Mouse (Mus musculus) midbrain, embryonic 15.5 days (tissue): ENCODE data around the gene 1700001O22Rik. TPM values are rescaled to one million over a fixed set of nuclear protein-coding genes. Genes with fewer than 3 reads are reported as not detected.

Experiments
- ATAC-seq: fragments of 200-750 bp; cut with Nextera tagmentation; replicated peaks from 2 replicates; pipeline ENCODE4 v1.8.0; 2017; ENCODE audit warnings: moderate TSS enrichment
- H3K27ac ChIP-seq: fragments of 300-500 bp; sonication (generic); 2 replicates; pipeline ENCODE4 v1.5.1; 2015; ENCODE audit warnings: mild to moderate bottlenecking, inconsistent platforms
- H3K27me3 ChIP-seq: fragments of 300-500 bp; sonication (generic); replicated peaks from 2 replicates; pipeline ENCODE4 v1.6.1; 2015; ENCODE audit warnings: inconsistent platforms
- H3K36me3 ChIP-seq: fragments of 300-500 bp; sonication (generic); replicated peaks from 2 replicates; pipeline ENCODE4 v1.6.1; 2015; ENCODE audit warnings: inconsistent platforms
- H3K4me1 ChIP-seq: fragments of 300-500 bp; sonication (generic); 2 replicates; pipeline ENCODE4 v1.6.1; 2015; ENCODE audit warnings: inconsistent platforms
- H3K4me2 ChIP-seq: fragments of 300-500 bp; sonication (generic); 2 replicates; pipeline ENCODE4 v1.6.1; 2015; ENCODE audit warnings: inconsistent platforms, mild to moderate bottlenecking, moderate library complexity
- H3K4me3 ChIP-seq: fragments of 300-500 bp; sonication (generic); 2 replicates; pipeline ENCODE4 v1.5.1; 2015; ENCODE audit warnings: mild to moderate bottlenecking, inconsistent platforms
- H3K9ac ChIP-seq: fragments of 300-500 bp; sonication (generic); 2 replicates; pipeline ENCODE4 v1.6.1; 2015; ENCODE audit warnings: mild to moderate bottlenecking, inconsistent platforms
- H3K9me3 ChIP-seq: fragments of 300-500 bp; sonication (generic); 2 replicates; pipeline ENCODE4 v1.6.1; 2016; ENCODE audit warnings: inconsistent platforms
- WGBS: fragments of 180-500 bp; shearing (Covaris S2); methylation state at CpG from one replicate; pipeline ENCODE4 v1.1.7; 2015; ENCODE audit warnings: mixed read lengths; 5-methylcytosine and 5-hydroxymethylcytosine counted together
- polyA plus RNA-seq: library from polyadenylated mRNA; unstranded; fragments of >200 nt; fragmentation: Nextera tagmentation; extraction: Ambion mirVana; gene quantifications from 2 replicates; pipeline ENCODE4 v1.2.1, GENCODE M21; 2015

Gene 1700001O22Rik
- polyA plus RNA-seq, 1 experiment from 2014 or later = 1.2 TPM

- Histone ChIP-seq H3K27ac (0 out of 2 replicates have a peak overlapping the region, but pooled peaks have one; percentile 30), H3K36me3 (no peaks in the 10 kb centered on the region), H3K4me2 (no peak overlapping the region), H3K9ac (no peak overlapping the region), H3K27me3 (no peaks in the 10 kb centered on the region), H3K4me3 (no peak overlapping the region), H3K4me1 (peaks cover 13% of the 10 kb centered on the region; the same call in 1 of the 2 replicates), H3K9me3 (no peaks in the 10 kb centered on the region)
- no peak for ATAC-seq
- 82% methylated on average over 10 of the region's 10 CpGs for WGBS
Observed at GRCm38 (mm10) chr2:30756962-30757715, 46.3 kb downstream of the 1700001O22Rik start.

GRCm38 (mm10) chr2:30755985-30756765, 47.3 kb downstream of the 1700001O22Rik start:
- H3K9me3 ChIP-seq = no peaks in the 10 kb centered on the region
- no peaks in the 10 kb centered on the region for H3K36me3 ChIP-seq
- no peak overlapping the region for H3K4me3 ChIP-seq
- no peaks in the 10 kb centered on the region for H3K27me3 ChIP-seq
- ATAC-seq = no peak
- H3K9ac ChIP-seq = no peak overlapping the region
- 99% methylated on average over 6 of the region's 6 CpGs for WGBS
- peaks cover 13% of the 10 kb centered on the region; the same call in 1 of the 2 replicates for H3K4me1 ChIP-seq
- H3K27ac ChIP-seq = no peak overlapping the region
- no peak overlapping the region for H3K4me2 ChIP-seq

- H3K4me3 ChIP-seq = no peak overlapping the region
- no peaks in the 10 kb centered on the region for H3K36me3 ChIP-seq
- no peak overlapping the region for H3K9ac ChIP-seq
- no peak overlapping the region for H3K4me2 ChIP-seq
- H3K27ac ChIP-seq = no peak overlapping the region
- H3K27me3 ChIP-seq = no peaks in the 10 kb centered on the region
- H3K9me3 ChIP-seq = no peaks in the 10 kb centered on the region
- ATAC-seq = no peak
- peaks cover 10% of the 10 kb centered on the region; the same call in 1 of the 2 replicates for H3K4me1 ChIP-seq
- WGBS = 88% methylated on average over 3 of the region's 3 CpGs
Observed at GRCm38 (mm10) chr2:30754831-30755230, 48.6 kb downstream of the 1700001O22Rik start.

- Histone ChIP-seq H3K4me3 (no peak overlapping the region), H3K27ac (no peak overlapping the region), H3K36me3 (no peaks in the 10 kb centered on the region), H3K9me3 (no peaks in the 10 kb centered on the region), H3K27me3 (no peaks in the 10 kb centered on the region), H3K4me2 (no peak overlapping the region), H3K9ac (no peak overlapping the region), H3K4me1 (peaks cover 3% of the 10 kb centered on the region; the same call in 1 of the 2 replicates)
- 18% methylated on average over 18 of the region's 18 CpGs for WGBS
- ATAC-seq = no peak
Observed at GRCm38 (mm10) chr2:30753219-30753618, 50.2 kb downstream of the 1700001O22Rik start.

- WGBS = 95% methylated on average over 5 of the region's 5 CpGs
- Histone ChIP-seq H3K9ac (no peak overlapping the region), H3K4me2 (no peak overlapping the region), H3K27ac (no peak overlapping the region), H3K36me3 (no peaks in the 10 kb centered on the region), H3K27me3 (no peaks in the 10 kb centered on the region), H3K9me3 (no peaks in the 10 kb centered on the region), H3K4me1 (no peaks in the 10 kb centered on the region; the same call in 1 of the 2 replicates), H3K4me3 (no peak overlapping the region)
- ATAC-seq = no peak
Observed at GRCm38 (mm10) chr2:30752471-30752870, 51.0 kb downstream of the 1700001O22Rik start.

- H3K4me1 ChIP-seq = no peaks in the 10 kb centered on the region; the same call in 1 of the 2 replicates
- no peaks in the 10 kb centered on the region for H3K27me3 ChIP-seq
- H3K9me3 ChIP-seq = no peaks in the 10 kb centered on the region
- H3K9ac ChIP-seq = no peak overlapping the region
- no peak overlapping the region for H3K4me3 ChIP-seq
- 0 out of 2 replicates have a peak overlapping the region, but pooled peaks have one; percentile 8 for H3K27ac ChIP-seq
- H3K4me2 ChIP-seq = no peak overlapping the region
- H3K36me3 ChIP-seq = no peaks in the 10 kb centered on the region
- no peak for ATAC-seq
- WGBS = 38% methylated on average over 5 of the region's 5 CpGs
Observed at GRCm38 (mm10) chr2:30750025-30750424, 53.4 kb downstream of the 1700001O22Rik start.

- Histone ChIP-seq H3K4me2 (no peak overlapping the region), H3K36me3 (no peaks in the 10 kb centered on the region), H3K9me3 (no peaks in the 10 kb centered on the region), H3K4me3 (no peak overlapping the region), H3K27me3 (no peaks in the 10 kb centered on the region), H3K27ac (no peak overlapping the region), H3K9ac (no peak overlapping the region), H3K4me1 (peaks cover 17% of the 10 kb centered on the region)
- ATAC-seq = no peak
- WGBS = 79% methylated on average over 4 of the region's 4 CpGs
Observed at GRCm38 (mm10) chr2:30747602-30748162, 55.8 kb downstream of the 1700001O22Rik start.

Other genes starting within 250 kb of the 1700001O22Rik start
- gene Cstad, start 208.6 kb downstream of the 1700001O22Rik start, polyA plus RNA-seq = 0.51 and 0.63 TPM in 2 replicates
- gene Ntmt1, start 4.2 kb upstream of the 1700001O22Rik start, polyA plus RNA-seq = 122 and 123 TPM in 2 replicates
- 44.9 and 47.5 TPM in 2 replicates for gene Asb6, start 26.7 kb upstream of the 1700001O22Rik start, polyA plus RNA-seq
- gene Prrx2, start 31.3 kb upstream of the 1700001O22Rik start, polyA plus RNA-seq = 3.7 and 4.0 TPM in 2 replicates
- 5.1 and 6.3 TPM in 2 replicates for gene Ptges, start 126.2 kb upstream of the 1700001O22Rik start, polyA plus RNA-seq
- 19.9 and 20.8 TPM in 2 replicates for gene Tor1b, start 149.3 kb upstream of the 1700001O22Rik start, polyA plus RNA-seq
- 90.6 and 97.3 TPM in 2 replicates for gene Tor1a, start 164.3 kb upstream of the 1700001O22Rik start, polyA plus RNA-seq
- gene BC005624, start 178.5 kb upstream of the 1700001O22Rik start, polyA plus RNA-seq = 96.4 and 100 TPM in 2 replicates
- gene Usp20, start 178.6 kb upstream of the 1700001O22Rik start, polyA plus RNA-seq = 50.2 and 55.5 TPM in 2 replicates